Mouse (Mus musculus): ENCODE measurements around the gene Secisbp2l.

- TF ChIP-seq CTCF (IDR thresholded peaks at IDR 0.05; ENCODE audit: low read depth) = no peak
- no peak for TF ChIP-seq EP300 (IDR thresholded peaks at IDR 0.05; ENCODE audit: low read depth)
These were observed 26.9 kb upstream of the Secisbp2l start for GRCm38 (mm10) chr2:125809551-125809950.
